Mouse (Mus musculus) stomach, embryonic 15.5 days (tissue): ENCODE measurements around the gene Zfp61. TPM values are rescaled to one million over a fixed set of nuclear protein-coding genes. Genes with fewer than 3 reads are reported as not detected.

Source experiments
- microRNA-seq: library from miRNA; unstranded; fragments of <30 nt; microRNA quantifications from one replicate; pipeline ENCODE4, GENCODE M21; 2016
- polyA plus RNA-seq: library from polyadenylated mRNA; unstranded; fragments of >200 nt; fragmentation: Nextera tagmentation; extraction: Ambion mirVana; gene quantifications from 2 replicates; pipeline ENCODE4 v1.2.1, GENCODE M21; 2015

The Zfp61 gene
- polyA plus RNA-seq, 1 experiment from 2014 or later = 29.6 TPM

Small RNA genes lying within 50 kb of the gene (microRNA-seq; reads per million reads assigned to microRNA genes)
- not detected for gene Gm27592

Other genes with a start within 250 kb of the Zfp61 start
- gene Vmn1r183, start 248.0 kb downstream of the Zfp61 start, polyA plus RNA-seq = not detected in 2 replicates
- 16.7 and 17.3 TPM in 2 replicates for gene Zfp180, start 219.3 kb downstream of the Zfp61 start, polyA plus RNA-seq
- gene Zfp112, start 188.9 kb downstream of the Zfp61 start, polyA plus RNA-seq = 6.8 and 7.4 TPM in 2 replicates
- gene Zfp235, start 167.1 kb downstream of the Zfp61 start, polyA plus RNA-seq = 13.5 and 14.0 TPM in 2 replicates
- gene Zfp114, start 126.2 kb downstream of the Zfp61 start, polyA plus RNA-seq = 5.5 and 6.3 TPM in 2 replicates
- gene Zfp111, start 89.8 kb downstream of the Zfp61 start, polyA plus RNA-seq = 8.5 and 9.2 TPM in 2 replicates
- 5.1 and 5.6 TPM in 2 replicates for gene Zfp109, start 63.7 kb downstream of the Zfp61 start, polyA plus RNA-seq
- gene Zfp108, start 46.4 kb downstream of the Zfp61 start, polyA plus RNA-seq = 3.5 and 4.3 TPM in 2 replicates
- 7.2 and 7.4 TPM in 2 replicates for gene Zfp93, start 30.8 kb downstream of the Zfp61 start, polyA plus RNA-seq
- 9.3 and 11.1 TPM in 2 replicates for gene Zfp94, start 15.4 kb upstream of the Zfp61 start, polyA plus RNA-seq
- gene Tescl, start 32.7 kb upstream of the Zfp61 start, polyA plus RNA-seq = 0.15 TPM in 1 of 2 replicates, not detected in the other
- gene Lypd5, start 48.0 kb upstream of the Zfp61 start, polyA plus RNA-seq = 0.26 and 3.0 TPM in 2 replicates
- 7.1 and 14.4 TPM in 2 replicates for gene Kcnn4, start 69.0 kb upstream of the Zfp61 start, polyA plus RNA-seq
- gene Smg9, start 98.4 kb upstream of the Zfp61 start, polyA plus RNA-seq = 20.9 and 23.7 TPM in 2 replicates
- not detected in 2 replicates for gene Irgc1, start 151.1 kb upstream of the Zfp61 start, polyA plus RNA-seq
- gene Plaur, start 161.3 kb upstream of the Zfp61 start, polyA plus RNA-seq = 12.1 and 12.3 TPM in 2 replicates
- gene Cadm4, start 180.8 kb upstream of the Zfp61 start, polyA plus RNA-seq = 4.7 and 6.3 TPM in 2 replicates
- 38.1 TPM in 2 replicates for gene Zfp428, start 205.8 kb upstream of the Zfp61 start, polyA plus RNA-seq
- 0.19 and 0.40 TPM in 2 replicates for gene AC161166.1, start 211.2 kb upstream of the Zfp61 start, polyA plus RNA-seq
- 7.6 and 8.2 TPM in 2 replicates for gene Irgq, start 229.5 kb upstream of the Zfp61 start, polyA plus RNA-seq
- gene Pinlyp, start 244.9 kb upstream of the Zfp61 start, polyA plus RNA-seq = 1.9 and 6.8 TPM in 2 replicates
- gene Xrcc1, start 245.1 kb upstream of the Zfp61 start, polyA plus RNA-seq = 96.1 and 100.0 TPM in 2 replicates